Mouse (Mus musculus): ENCODE measurements around the gene Orm3. TPM values are rescaled to one million over a fixed set of nuclear protein-coding genes. Genes with fewer than 3 reads are reported as not detected.

Orm3 gene
- polyA plus RNA-seq, 1 experiment from 2014 or later: not detected

DNA sequence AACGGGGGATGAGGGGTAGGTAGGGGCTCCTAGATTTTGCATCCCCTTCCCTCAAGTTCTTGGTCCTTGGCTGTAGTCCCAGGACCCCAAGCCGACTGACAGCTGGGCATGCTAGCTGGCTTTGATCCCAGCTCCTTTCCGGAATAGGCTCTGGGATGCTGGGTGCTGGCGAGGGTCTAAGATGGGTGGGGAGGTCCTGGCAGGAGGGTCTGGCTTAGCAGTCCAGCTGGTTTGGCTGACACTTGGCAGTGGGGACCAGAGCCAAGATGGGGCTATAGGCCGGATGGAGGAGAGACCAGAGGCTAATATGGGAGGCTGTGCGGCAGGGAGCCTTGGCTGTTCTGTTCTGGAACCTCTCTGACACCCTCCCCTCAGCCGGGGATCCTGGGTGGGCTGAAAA is 52.3 kb downstream of the Orm3 start:
- Histone ChIP-seq H3K27ac (no peak overlapping the region; the same call in 1 of the 2 replicates), H3K4me2 (replicated peaks) (peak overlapping the region; percentile 97), H3K4me1 (peaks cover 52% of the 10 kb centered on the region), H3K9ac (peak overlapping the region; percentile 31; the same call in 1 of the 2 replicates), H3K9me3 (no peaks in the 10 kb centered on the region), H3K27me3 (no peaks in the 10 kb centered on the region), H3K36me3 (no peaks in the 10 kb centered on the region), H3K4me3 (0 out of 2 replicates have a peak overlapping the region, but pooled peaks have one; percentile 64)
- ATAC-seq (ENCODE audit: low FRiP score, low read depth): no peak
- 54% methylated on average over 7 of the region's 7 CpGs for WGBS

DNA sequence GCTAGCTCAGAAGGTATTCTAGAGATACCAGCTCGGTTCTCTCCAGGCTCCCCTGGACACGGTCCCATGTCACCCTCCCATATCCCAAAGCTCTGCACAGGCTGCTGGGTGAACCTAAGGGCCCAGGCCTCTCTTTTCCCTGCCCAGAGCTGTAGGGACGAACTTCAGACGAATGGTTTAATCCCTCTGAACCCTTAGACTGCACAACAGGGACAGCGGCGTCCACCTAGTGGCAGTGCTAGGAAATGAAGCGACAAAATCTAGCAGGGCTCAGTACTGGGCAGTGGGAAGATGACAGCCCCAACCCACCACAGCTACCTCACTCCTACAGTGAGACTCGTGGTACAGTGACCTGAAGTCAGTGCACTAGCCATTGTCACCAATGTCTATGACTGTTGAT is 52.7 kb downstream of the Orm3 start:
- Histone ChIP-seq H3K27ac (no peak overlapping the region; the same call in 1 of the 2 replicates), H3K4me1 (peaks cover 48% of the 10 kb centered on the region)
- 6% methylated on average over 8 of the region's 8 CpGs for WGBS

More for the DNA sequence above, 52.7 kb downstream of the Orm3 start:
- peak; percentile 20; the same call in 1 of the 2 replicates for ATAC-seq (ENCODE audit: low FRiP score, low read depth)
- Histone ChIP-seq H3K4me3 (peak overlapping the region; percentile 64; the same call in 1 of the 2 replicates), H3K27me3 (no peaks in the 10 kb centered on the region), H3K9me3 (no peaks in the 10 kb centered on the region), H3K4me2 (replicated peaks) (peak overlapping the region; percentile 97), H3K9ac (peak overlapping the region; percentile 31), H3K36me3 (no peaks in the 10 kb centered on the region)

Other genes with a start within 250 kb of the Orm3 start
- 0.56 and 2.5 TPM in 2 replicates for gene Ambp, start 201.4 kb upstream of the Orm3 start, polyA plus RNA-seq (2015; fragmentation: Nextera tagmentation; extraction: Ambion mirVana)
- gene Kif12, start 184.0 kb upstream of the Orm3 start, polyA plus RNA-seq (2015; fragmentation: Nextera tagmentation; extraction: Ambion mirVana): 0.10 and 0.13 TPM in 2 replicates
- 32.1 and 32.3 TPM in 2 replicates for gene Col27a1, start 142.2 kb upstream of the Orm3 start, polyA plus RNA-seq (2015; fragmentation: Nextera tagmentation; extraction: Ambion mirVana)
- not detected in 2 replicates for gene Orm1, start 11.6 kb upstream of the Orm3 start, polyA plus RNA-seq (2015; fragmentation: Nextera tagmentation; extraction: Ambion mirVana)
- not detected in 2 replicates for gene Orm2, start 6.3 kb downstream of the Orm3 start, polyA plus RNA-seq (2015; fragmentation: Nextera tagmentation; extraction: Ambion mirVana)
- gene Akna, start 47.2 kb downstream of the Orm3 start, polyA plus RNA-seq (2015; fragmentation: Nextera tagmentation; extraction: Ambion mirVana): 8.5 and 8.6 TPM in 2 replicates
- gene Whrn, start 139.8 kb downstream of the Orm3 start, polyA plus RNA-seq (2015; fragmentation: Nextera tagmentation; extraction: Ambion mirVana): 8.1 and 10.4 TPM in 2 replicates
- gene Atp6v1g1, start 188.6 kb downstream of the Orm3 start, polyA plus RNA-seq (2015; fragmentation: Nextera tagmentation; extraction: Ambion mirVana): 317 and 318 TPM in 2 replicates
- gene Tmem268, start 202.6 kb downstream of the Orm3 start, polyA plus RNA-seq (2015; fragmentation: Nextera tagmentation; extraction: Ambion mirVana): 8.2 and 8.3 TPM in 2 replicates
- gene Gm11213, start 249.1 kb downstream of the Orm3 start, polyA plus RNA-seq (2015; fragmentation: Nextera tagmentation; extraction: Ambion mirVana): not detected in 2 replicates

Data from limb, embryonic 13.5 days (tissue).